Mouse (Mus musculus): ENCODE data around the gene Crygn. TPM values are rescaled to one million over a fixed set of nuclear protein-coding genes. Genes with fewer than 3 reads are reported as not detected.

Crygn gene
- total and polyA plus RNA-seq, 3 experiments: 2.0 TPM; not detected in 2

DNA sequence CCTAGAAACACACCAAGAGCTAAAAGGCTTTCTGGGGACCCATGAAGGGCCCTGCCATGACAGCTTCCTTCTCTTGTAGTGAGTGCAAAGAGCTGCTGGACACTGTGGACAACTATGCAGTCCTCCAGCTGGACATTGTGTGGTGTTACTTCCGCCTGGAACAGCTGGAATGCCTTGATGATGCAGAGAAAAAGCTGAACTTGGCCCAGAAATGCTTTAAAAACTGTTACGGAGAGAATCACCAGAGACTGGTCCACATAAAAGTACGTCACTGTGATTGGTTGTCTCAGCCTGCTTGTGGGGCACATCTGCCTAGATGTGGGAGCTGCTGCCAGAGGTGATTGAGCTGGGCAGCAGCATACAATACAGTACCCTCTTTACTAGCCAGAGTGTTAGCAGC is 56.5 kb downstream of the Crygn start:
- no peaks in the 10 kb centered on the region for H3K9me3 ChIP-seq (replicated peaks; ENCODE audit: low read length)
- H3K27ac ChIP-seq (ENCODE audit: insufficient read depth, low read depth): no peak overlapping the region
- peaks cover 87 to 98% of the 10 kb centered on the region in 2 experiments for H3K36me3 ChIP-seq (replicated peaks in 1 of 2; ENCODE audit: control insufficient read depth in 1 of 2, insufficient read depth in 1 of 2, low read length in 1 of 2)
- dilution Hi-C loops (cut with MboI; ENCODE audit: extremely low pct_ligation_motif_present, extremely low pct_unique_long_range_greater_than_20kb, low sequenced_read_pairs): no loop called here
- H3K27me3 ChIP-seq (replicated peaks): no peaks in the 10 kb centered on the region
- H3K4me3 ChIP-seq (replicated peaks in 1 of 3; ENCODE audit: low read depth in 2 of 3, low read length in 2 of 3, poor library complexity in 1 of 3): no peak overlapping the region
- H3K79me2 ChIP-seq (replicated peaks; ENCODE audit: control insufficient read depth, extremely low read depth, insufficient read depth, poor library complexity, severe bottlenecking): no peaks in the 10 kb centered on the region
- in situ Hi-C loops (cut with MboI; ENCODE audit: low pct_ligation_motif_present, low pct_unique_long_range_greater_than_20kb, low sequenced_read_pairs): no loop called here
- peaks cover 0 to 7% of the 10 kb centered on the region in 2 experiments; a peak in 2 of 4 replicates for H3K4me1 ChIP-seq (ENCODE audit: control insufficient read depth in 1 of 2, insufficient read depth in 2 of 2)
- H3K4me2 ChIP-seq (ENCODE audit: insufficient read depth, low read depth, poor library complexity, severe bottlenecking): no peak overlapping the region
- TF ChIP-seq USF1 (IDR thresholded peaks at IDR 0.05; ENCODE audit: low read depth, low read length): no peak
- H3K9ac ChIP-seq (ENCODE audit: insufficient read depth, low read depth): no peak overlapping the region
- no peak for DNase-seq (ENCODE audit: extremely low read depth)

Other genes starting within 250 kb of the Crygn start
- gene Gbx1, start 230.8 kb downstream of the Crygn start, total RNA-seq (2012; rRNA removed): 0.04 and 0.08 TPM in 2 replicates
- gene Gbx1, start 230.8 kb downstream of the Crygn start, total RNA-seq (2014; rRNA removed): not detected in 2 replicates
- gene Gbx1, start 230.8 kb downstream of the Crygn start, polyA plus RNA-seq (2012; ENCODE audit: insufficient read length, low read depth): 0.07 and 0.13 TPM in 2 replicates
- not detected in 2 replicates for gene Asb10, start 217.0 kb downstream of the Crygn start, total RNA-seq (2012; rRNA removed)
- not detected in 2 replicates for gene Asb10, start 217.0 kb downstream of the Crygn start, total RNA-seq (2014; rRNA removed)
- not detected in 2 replicates for gene Asb10, start 217.0 kb downstream of the Crygn start, polyA plus RNA-seq (2012; ENCODE audit: insufficient read length, low read depth)
- gene 4931409K22Rik, start 201.2 kb downstream of the Crygn start, total RNA-seq (2012; rRNA removed): not detected in 2 replicates
- not detected in 2 replicates for gene 4931409K22Rik, start 201.2 kb downstream of the Crygn start, total RNA-seq (2014; rRNA removed)
- not detected in 2 replicates for gene 4931409K22Rik, start 201.2 kb downstream of the Crygn start, polyA plus RNA-seq (2012; ENCODE audit: insufficient read length, low read depth)
- 118 and 152 TPM in 2 replicates for gene Abcf2, start 180.5 kb downstream of the Crygn start, total RNA-seq (2012; rRNA removed)
- 162 and 169 TPM in 2 replicates for gene Abcf2, start 180.5 kb downstream of the Crygn start, total RNA-seq (2014; rRNA removed)
- 160 and 162 TPM in 2 replicates for gene Abcf2, start 180.5 kb downstream of the Crygn start, polyA plus RNA-seq (2012; ENCODE audit: insufficient read length, low read depth)
- 20.4 and 25.5 TPM in 2 replicates for gene Chpf2, start 171.3 kb downstream of the Crygn start, total RNA-seq (2012; rRNA removed)
- gene Chpf2, start 171.3 kb downstream of the Crygn start, total RNA-seq (2014; rRNA removed): 11.2 and 11.9 TPM in 2 replicates
- gene Chpf2, start 171.3 kb downstream of the Crygn start, polyA plus RNA-seq (2012; ENCODE audit: insufficient read length, low read depth): 22.8 and 26.9 TPM in 2 replicates
- gene Smarcd3, start 133.6 kb downstream of the Crygn start, total RNA-seq (2012; rRNA removed): 1.3 and 1.5 TPM in 2 replicates
- not detected in 2 replicates for gene Smarcd3, start 133.6 kb downstream of the Crygn start, total RNA-seq (2014; rRNA removed)
- 2.2 and 2.8 TPM in 2 replicates for gene Smarcd3, start 133.6 kb downstream of the Crygn start, polyA plus RNA-seq (2012; ENCODE audit: insufficient read length, low read depth)
- 48.5 and 58.1 TPM in 2 replicates for gene Nub1, start 72.5 kb downstream of the Crygn start, total RNA-seq (2012; rRNA removed)
- gene Nub1, start 72.5 kb downstream of the Crygn start, total RNA-seq (2014; rRNA removed): 66.5 and 69.3 TPM in 2 replicates
- 83.2 and 86.2 TPM in 2 replicates for gene Nub1, start 72.5 kb downstream of the Crygn start, polyA plus RNA-seq (2012; ENCODE audit: insufficient read length, low read depth)
- gene Wdr86, start 27.3 kb downstream of the Crygn start, total RNA-seq (2012; rRNA removed): 0.08 TPM in 2 replicates
- not detected in 2 replicates for gene Wdr86, start 27.3 kb downstream of the Crygn start, total RNA-seq (2014; rRNA removed)
- gene Wdr86, start 27.3 kb downstream of the Crygn start, polyA plus RNA-seq (2012; ENCODE audit: insufficient read length, low read depth): 0.05 and 0.16 TPM in 2 replicates
- gene Rheb, start 84.6 kb upstream of the Crygn start, total RNA-seq (2012; rRNA removed): 17.0 and 20.8 TPM in 2 replicates
- gene Rheb, start 84.6 kb upstream of the Crygn start, total RNA-seq (2014; rRNA removed): 64.1 and 70.4 TPM in 2 replicates
- 41.0 and 46.2 TPM in 2 replicates for gene Rheb, start 84.6 kb upstream of the Crygn start, polyA plus RNA-seq (2012; ENCODE audit: insufficient read length, low read depth)